Mouse (Mus musculus): ENCODE measurements at regions not wholly inside any gene's neighbourhood (a gene's known extent, or its start where the extent isn't known, plus 50 kb on each side); places are given as distances from the start of the nearest gene placed in this dataset.

GRCm38 (mm10) chr17:44432524-44433295 lies 244.3 kb downstream of the Clic5 start:
- H3K27ac ChIP-seq (ENCODE audit: low read depth, low read length): no peak overlapping the region
- 17% methylated on average over 4 of the region's 4 CpGs for WGBS
- no peaks in the 10 kb centered on the region for H3K9me3 ChIP-seq (ENCODE audit: control insufficient read depth, low read length)
- no peak overlapping the region for H3K4me3 ChIP-seq (ENCODE audit: low read length)
- H3K36me3 ChIP-seq (ENCODE audit: control insufficient read depth, insufficient read depth, low read length): no peaks in the 10 kb centered on the region
- H3K4me1 ChIP-seq (ENCODE audit: control insufficient read depth, insufficient read depth, low read length): 0 out of 2 replicates have a peak, but pooled peaks cover 5% of the 10 kb centered on the region
- H3K4me2 ChIP-seq (replicated peaks; ENCODE audit: low read depth, low read length): no peak overlapping the region
- H3K9ac ChIP-seq (ENCODE audit: low read depth, low read length): no peak overlapping the region
- no peaks in the 10 kb centered on the region for H3K27me3 ChIP-seq (ENCODE audit: control insufficient read depth, insufficient read depth, low read length)
- 0 out of 2 replicates have a peak, but pooled peaks have one; percentile 55 for ATAC-seq (ENCODE audit: low FRiP score, low TSS enrichment)

DNA sequence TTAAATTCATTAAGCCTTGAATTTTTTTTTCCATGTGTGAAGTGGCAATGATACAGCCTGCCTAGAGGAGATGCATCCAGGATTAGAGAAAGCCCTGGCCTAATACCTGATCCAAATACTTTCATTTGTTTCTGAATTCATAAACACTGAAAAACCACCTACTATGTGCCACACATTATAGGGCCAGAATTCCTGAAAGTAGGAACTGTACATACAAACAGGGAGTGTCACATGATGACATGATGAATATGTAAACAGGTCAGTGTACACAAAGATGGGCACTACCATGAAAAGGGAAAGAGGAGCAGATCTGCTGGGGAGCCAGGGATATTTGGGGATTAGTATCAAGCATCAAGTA lies 244.9 kb downstream of the Clic5 start:
- Histone ChIP-seq H3K27ac (ENCODE audit: low read depth, low read length) (no peak overlapping the region), H3K4me1 (ENCODE audit: control insufficient read depth, insufficient read depth, low read length) (0 out of 2 replicates have a peak, but pooled peaks cover 5% of the 10 kb centered on the region), H3K4me3 (ENCODE audit: low read length) (no peak overlapping the region), H3K9ac (ENCODE audit: low read depth, low read length) (no peak overlapping the region), H3K27me3 (ENCODE audit: control insufficient read depth, insufficient read depth, low read length) (no peaks in the 10 kb centered on the region), H3K36me3 (ENCODE audit: control insufficient read depth, insufficient read depth, low read length) (no peaks in the 10 kb centered on the region), H3K9me3 (ENCODE audit: control insufficient read depth, low read length) (no peaks in the 10 kb centered on the region), H3K4me2 (replicated peaks; ENCODE audit: low read depth, low read length) (no peak overlapping the region)
- ATAC-seq (ENCODE audit: low FRiP score, low TSS enrichment): no peak

GRCm38 (mm10) chr17:44436536-44437043 lies 248.2 kb downstream of the Clic5 start:
- H3K36me3 ChIP-seq (ENCODE audit: control insufficient read depth, insufficient read depth, low read length): no peaks in the 10 kb centered on the region
- H3K27me3 ChIP-seq (ENCODE audit: control insufficient read depth, insufficient read depth, low read length): no peaks in the 10 kb centered on the region
- H3K27ac ChIP-seq (ENCODE audit: low read depth, low read length): no peak overlapping the region
- H3K4me3 ChIP-seq (ENCODE audit: low read length): no peak overlapping the region
- H3K4me2 ChIP-seq (replicated peaks; ENCODE audit: low read depth, low read length): no peak overlapping the region
- H3K9ac ChIP-seq (ENCODE audit: low read depth, low read length): no peak overlapping the region
- no peak for ATAC-seq (ENCODE audit: low FRiP score, low TSS enrichment)
- H3K9me3 ChIP-seq (ENCODE audit: control insufficient read depth, low read length): no peaks in the 10 kb centered on the region
- 85% methylated on average over 9 of the region's 9 CpGs for WGBS
- no peaks in the 10 kb centered on the region for H3K4me1 ChIP-seq (ENCODE audit: control insufficient read depth, insufficient read depth, low read length)

- no peak for ATAC-seq (ENCODE audit: low FRiP score, low TSS enrichment)
Measured at GRCm38 (mm10) chr17:44438526-44438925, 250.1 kb downstream of the Clic5 start.

GRCm38 (mm10) chr17:44443460-44443859 lies 255.1 kb downstream of the Clic5 start:
- Histone ChIP-seq H3K4me3 (ENCODE audit: low read length) (no peak overlapping the region), H3K36me3 (ENCODE audit: control insufficient read depth, insufficient read depth, low read length) (no peaks in the 10 kb centered on the region), H3K4me1 (ENCODE audit: control insufficient read depth, insufficient read depth, low read length) (no peaks in the 10 kb centered on the region), H3K9me3 (ENCODE audit: control insufficient read depth, low read length) (no peaks in the 10 kb centered on the region), H3K4me2 (replicated peaks; ENCODE audit: low read depth, low read length) (no peak overlapping the region), H3K27ac (ENCODE audit: low read depth, low read length) (no peak overlapping the region), H3K27me3 (ENCODE audit: control insufficient read depth, insufficient read depth, low read length) (no peaks in the 10 kb centered on the region), H3K9ac (ENCODE audit: low read depth, low read length) (no peak overlapping the region)
- ATAC-seq (ENCODE audit: low FRiP score, low TSS enrichment): no peak
- 47% methylated on average over 11 of the region's 11 CpGs for WGBS

More at GRCm38 (mm10) chr17:44438526-44438925, 250.1 kb downstream of the Clic5 start:
- no peaks in the 10 kb centered on the region for H3K4me1 ChIP-seq (ENCODE audit: control insufficient read depth, insufficient read depth, low read length)
- no peaks in the 10 kb centered on the region for H3K36me3 ChIP-seq (ENCODE audit: control insufficient read depth, insufficient read depth, low read length)
- no peaks in the 10 kb centered on the region for H3K9me3 ChIP-seq (ENCODE audit: control insufficient read depth, low read length)
- H3K9ac ChIP-seq (ENCODE audit: low read depth, low read length): no peak overlapping the region
- no peak overlapping the region for H3K27ac ChIP-seq (ENCODE audit: low read depth, low read length)
- no peak overlapping the region for H3K4me3 ChIP-seq (ENCODE audit: low read length)
- H3K4me2 ChIP-seq (replicated peaks; ENCODE audit: low read depth, low read length): no peak overlapping the region
- H3K27me3 ChIP-seq (ENCODE audit: control insufficient read depth, insufficient read depth, low read length): no peaks in the 10 kb centered on the region

DNA sequence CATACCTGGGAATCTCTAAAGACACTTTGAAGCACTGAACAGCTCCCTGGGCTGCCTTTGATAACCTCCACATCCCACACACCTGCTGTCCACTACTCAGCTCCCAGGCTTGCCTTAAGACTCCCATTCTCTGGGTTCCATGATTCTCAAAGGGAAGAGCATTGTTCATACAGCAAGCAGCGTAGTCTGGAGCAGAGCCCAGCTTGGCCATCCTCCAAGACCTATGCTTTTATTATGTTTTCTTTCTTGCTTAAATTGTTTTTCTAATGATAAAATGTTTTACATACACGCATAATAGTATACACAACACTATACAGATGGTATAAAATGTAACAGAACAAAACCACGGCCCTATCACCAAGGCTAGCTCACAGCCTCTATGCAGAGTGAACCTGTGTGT lies 257.0 kb downstream of the Clic5 start:
- no peaks in the 10 kb centered on the region for H3K27me3 ChIP-seq (ENCODE audit: control insufficient read depth, insufficient read depth, low read length)
- H3K9me3 ChIP-seq (ENCODE audit: control insufficient read depth, low read length): no peaks in the 10 kb centered on the region
- H3K36me3 ChIP-seq (ENCODE audit: control insufficient read depth, insufficient read depth, low read length): no peaks in the 10 kb centered on the region
- no peak for ATAC-seq (ENCODE audit: low FRiP score, low TSS enrichment)
- H3K4me2 ChIP-seq (replicated peaks; ENCODE audit: low read depth, low read length): no peak overlapping the region
- H3K4me3 ChIP-seq (ENCODE audit: low read length): no peak overlapping the region
- no peak overlapping the region for H3K27ac ChIP-seq (ENCODE audit: low read depth, low read length)
- no peak overlapping the region for H3K9ac ChIP-seq (ENCODE audit: low read depth, low read length)
- no peaks in the 10 kb centered on the region for H3K4me1 ChIP-seq (ENCODE audit: control insufficient read depth, insufficient read depth, low read length)
- WGBS: 62% methylated on average over 3 of the region's 3 CpGs
